Mouse (Mus musculus) c-Kit-positive CD71-positive TER-119-negative erythroid progenitor cells, embryonic 14.5 days (primary cell): ENCODE data around the gene Lrrk1.

Experiments used
- DNase-seq: peaks from one replicate; pipeline ENCODE4 v3.0.0-alpha.2; 2013; ENCODE audit warnings: low read depth

Lrrk1 gene

DNA sequence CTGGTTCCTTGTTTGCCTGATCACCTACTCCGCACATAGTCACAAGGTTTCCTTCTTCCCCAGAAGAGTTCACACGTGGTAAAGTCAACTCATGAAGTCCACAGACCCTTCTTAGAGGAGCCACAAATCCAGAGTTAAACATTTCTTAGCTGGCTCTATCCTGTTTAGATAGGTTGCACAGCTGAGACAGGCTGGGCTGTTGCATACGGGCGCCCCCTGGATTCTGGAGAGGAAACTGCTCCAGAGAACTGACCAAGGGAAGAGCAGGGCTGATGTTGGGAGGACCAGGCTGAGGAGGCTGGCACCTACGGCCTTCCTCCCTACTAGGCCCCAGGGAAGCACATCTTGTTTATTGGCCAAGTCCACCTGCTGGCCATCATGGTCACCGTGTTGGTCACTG, 138.1 kb downstream of the Lrrk1 start:
- DNase-seq, result peak; percentile 65

DNA sequence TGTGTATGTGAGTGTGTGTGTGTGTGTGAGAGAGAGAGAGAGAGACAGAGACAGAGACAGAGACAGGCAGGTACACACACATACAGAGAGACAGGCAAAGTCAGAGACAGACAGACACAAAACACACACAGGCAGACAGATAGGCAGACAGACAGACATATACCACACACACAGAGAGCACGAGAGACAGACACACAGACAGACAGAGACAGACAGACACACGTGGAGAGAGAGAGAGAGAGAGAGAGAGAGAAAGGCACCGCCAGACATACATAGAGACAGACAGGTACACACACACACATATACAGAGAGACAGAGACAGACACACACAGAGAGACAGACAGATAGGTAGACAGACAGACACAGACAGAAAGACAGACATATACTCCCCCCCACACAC, 138.7 kb downstream of the Lrrk1 start:
- DNase-seq, result no peak

DNA sequence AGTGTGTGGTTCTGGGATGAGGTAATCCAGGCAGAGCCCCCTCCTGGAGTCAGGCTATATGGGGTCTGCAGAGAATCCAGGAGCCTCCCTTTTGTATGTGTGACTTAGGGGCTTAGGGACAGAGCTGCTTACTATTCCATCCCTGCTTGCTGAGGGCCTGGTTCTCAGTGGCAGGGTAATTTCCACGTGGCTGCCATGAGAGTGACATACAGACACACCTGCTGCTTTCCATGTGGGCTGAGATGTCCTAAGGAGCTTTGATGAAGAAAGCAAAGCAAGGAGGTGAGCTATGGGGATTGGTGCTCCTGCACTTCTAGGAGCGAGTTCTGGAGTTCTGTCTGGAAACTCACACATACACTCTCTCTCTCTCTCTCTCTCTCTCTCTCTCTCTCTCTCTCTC, 139.1 kb downstream of the Lrrk1 start:
- no peak for DNase-seq

DNA sequence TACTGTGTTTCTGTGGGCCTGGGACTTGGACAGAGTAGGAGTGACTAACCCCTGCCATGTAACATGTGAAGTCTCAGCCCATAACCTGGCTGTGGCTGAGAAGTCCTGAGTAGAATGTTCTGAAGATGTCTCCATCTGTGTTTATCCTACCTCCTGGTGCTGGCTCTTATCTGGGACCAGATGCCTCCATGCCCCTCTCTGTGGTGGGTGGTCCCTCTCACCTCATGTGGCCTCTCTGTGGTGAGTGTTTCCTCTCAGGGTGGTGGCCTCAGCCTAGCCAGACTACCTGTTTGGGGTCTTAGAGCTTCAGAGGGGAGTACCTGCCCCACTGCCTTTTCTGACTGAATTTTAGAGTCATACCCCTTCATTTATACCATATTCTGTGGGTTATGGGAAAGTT, 139.9 kb downstream of the Lrrk1 start:
- no peak for DNase-seq

DNA sequence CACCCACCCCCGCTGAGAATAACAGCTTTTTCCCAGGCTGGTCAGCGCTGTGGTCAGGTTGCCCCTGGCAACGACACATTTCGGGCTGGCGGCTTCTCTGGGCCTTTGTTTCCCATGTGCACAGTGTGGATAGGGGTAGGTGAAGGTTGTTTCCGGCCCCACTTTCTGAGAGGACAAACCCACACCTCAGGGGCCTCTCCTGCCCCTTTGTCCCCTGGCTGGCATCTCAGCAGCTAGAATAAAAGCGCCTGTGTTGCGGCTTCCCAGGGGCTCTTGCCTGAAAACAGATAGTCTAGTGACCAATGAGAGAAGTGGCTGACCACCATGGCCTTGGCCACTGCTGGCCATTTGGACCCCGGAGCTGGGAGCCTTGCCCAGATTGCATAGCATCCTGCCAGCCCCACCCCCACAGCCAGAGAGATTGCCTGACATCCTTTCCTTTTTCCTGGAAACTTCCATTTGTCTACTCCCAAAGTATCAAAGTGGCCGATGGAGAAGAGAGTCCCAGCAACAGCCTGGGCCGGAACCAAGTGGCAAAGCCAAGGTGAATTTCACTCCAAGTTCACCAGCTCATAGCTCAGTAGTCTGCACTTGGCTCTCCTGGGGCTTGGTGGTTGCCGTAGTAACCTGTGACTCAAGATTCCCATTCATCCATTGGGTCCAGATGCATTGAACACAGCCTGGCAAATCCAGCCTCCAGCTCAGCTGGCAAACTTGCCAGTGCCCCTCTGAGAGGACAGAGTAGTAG, 140.7 kb downstream of the Lrrk1 start:
- DNase-seq, result no peak

DNA sequence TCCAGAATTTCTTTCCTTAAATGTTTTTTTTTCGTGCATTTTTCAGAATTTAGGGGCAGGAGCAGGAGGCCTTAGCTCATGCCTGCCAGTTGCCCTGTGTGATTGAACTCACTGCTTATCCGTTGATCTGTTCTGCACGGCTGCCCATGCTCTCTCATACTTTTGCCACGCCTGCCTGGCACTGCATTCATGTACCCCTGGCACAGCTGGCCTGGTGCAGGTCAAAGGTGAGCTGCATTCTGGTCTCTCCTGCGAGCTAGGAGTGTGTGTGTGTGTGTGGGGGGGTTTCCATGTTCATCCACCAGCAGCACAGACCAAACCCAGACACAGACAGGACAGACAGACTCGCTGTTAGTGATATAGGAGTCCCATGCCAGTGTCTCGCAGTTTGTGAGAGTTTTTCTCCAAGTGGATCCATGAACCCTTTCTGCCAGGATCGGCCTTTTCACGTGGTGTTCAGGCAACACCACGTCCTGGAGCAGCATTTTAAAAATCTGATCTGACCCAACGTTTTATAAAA, 141.4 kb downstream of the Lrrk1 start:
- DNase-seq, result no peak

DNA sequence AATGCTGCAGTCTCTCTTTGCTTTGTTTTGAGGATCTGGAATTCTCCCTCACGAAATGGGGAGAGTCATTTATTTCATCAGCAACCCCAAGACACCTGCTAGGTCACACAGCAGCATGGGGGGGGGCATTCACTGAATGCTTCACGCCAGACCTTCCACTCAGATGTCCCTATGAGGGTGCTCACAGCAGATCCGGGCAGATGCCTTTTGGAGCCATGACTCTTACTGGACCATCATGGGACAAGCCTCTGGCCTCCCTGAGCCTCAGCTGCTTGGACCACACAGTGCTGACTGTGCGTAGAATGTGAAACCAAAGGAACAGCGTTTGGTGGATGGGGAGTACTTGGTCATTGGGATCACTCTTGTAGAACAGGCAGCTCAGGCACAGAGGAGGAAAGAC, 142.5 kb downstream of the Lrrk1 start:
- DNase-seq, result no peak

DNA sequence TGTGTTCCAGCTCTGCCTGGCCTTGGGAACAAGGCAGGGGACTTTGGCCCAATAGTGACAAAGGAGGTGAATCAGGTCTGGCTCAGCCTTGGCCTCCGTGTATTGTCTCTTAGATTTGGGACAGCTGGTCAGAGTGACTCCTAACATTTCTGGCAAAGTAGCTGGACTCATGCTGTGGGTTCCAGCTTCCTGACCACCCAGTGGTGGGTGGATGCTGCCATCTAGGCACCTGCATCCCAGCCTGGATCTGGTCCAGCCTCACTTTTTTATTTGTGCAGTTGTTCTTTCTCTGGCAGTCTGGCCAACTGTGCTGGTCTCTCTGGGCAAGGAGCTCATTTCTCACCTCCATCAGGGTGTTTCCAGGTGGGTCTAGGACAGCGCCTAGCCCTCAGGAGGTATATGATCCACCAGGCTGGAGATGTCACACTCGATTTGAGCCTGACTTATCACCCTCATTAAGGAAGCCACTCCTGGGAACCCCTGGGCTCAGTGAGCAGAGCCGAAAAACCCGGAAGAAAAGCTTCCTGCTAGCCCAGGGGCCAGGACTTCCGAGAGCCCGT, 144.3 kb downstream of the Lrrk1 start:
- DNase-seq, result no peak

DNA sequence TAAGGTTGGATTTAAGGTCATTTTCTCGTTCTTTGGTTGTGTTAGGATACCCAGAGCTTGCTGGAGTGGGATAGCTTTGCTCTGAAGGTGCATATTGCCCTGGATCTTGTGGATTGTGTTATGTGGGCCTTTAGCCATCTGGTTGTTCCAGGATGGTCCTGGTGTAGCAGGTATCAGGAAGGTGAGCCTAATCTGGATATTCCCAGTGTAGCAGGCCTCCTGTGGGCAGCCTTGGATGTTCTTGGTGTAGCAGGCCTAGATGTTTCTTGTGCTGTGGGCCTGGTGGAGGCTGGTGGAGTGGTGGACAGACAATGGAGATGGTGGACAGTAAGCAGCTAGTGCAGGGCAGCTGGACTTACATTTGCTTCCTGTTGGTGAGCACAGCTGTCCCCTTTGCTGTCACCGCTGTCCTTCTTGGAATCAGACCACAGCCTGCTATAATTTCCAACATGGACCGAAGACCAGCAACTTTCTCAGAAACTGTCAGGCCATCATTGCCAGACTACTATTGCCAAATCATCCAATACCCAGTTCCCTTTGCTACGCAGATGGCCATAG, 146.2 kb downstream of the Lrrk1 start:
- no peak for DNase-seq

DNA sequence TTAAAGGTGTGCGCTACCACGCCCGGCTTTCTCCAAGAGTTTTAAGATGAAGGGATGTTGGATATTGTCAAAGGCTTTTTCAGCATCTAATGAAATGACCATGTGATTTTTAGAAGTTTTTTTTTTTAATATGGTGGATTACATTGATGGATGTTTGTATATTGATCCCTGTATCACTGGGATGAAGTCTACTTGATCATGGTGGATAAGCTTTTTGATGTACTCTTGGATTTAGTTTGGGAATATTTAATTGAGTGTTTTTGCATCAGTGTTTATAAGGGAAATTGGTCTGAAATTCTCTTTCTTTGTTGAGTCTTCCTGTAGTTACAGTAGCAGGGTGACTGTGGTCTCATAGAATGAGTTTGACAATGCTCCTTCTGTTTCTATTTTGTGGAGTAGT, 150.0 kb downstream of the Lrrk1 start:
- DNase-seq, result no peak

DNA sequence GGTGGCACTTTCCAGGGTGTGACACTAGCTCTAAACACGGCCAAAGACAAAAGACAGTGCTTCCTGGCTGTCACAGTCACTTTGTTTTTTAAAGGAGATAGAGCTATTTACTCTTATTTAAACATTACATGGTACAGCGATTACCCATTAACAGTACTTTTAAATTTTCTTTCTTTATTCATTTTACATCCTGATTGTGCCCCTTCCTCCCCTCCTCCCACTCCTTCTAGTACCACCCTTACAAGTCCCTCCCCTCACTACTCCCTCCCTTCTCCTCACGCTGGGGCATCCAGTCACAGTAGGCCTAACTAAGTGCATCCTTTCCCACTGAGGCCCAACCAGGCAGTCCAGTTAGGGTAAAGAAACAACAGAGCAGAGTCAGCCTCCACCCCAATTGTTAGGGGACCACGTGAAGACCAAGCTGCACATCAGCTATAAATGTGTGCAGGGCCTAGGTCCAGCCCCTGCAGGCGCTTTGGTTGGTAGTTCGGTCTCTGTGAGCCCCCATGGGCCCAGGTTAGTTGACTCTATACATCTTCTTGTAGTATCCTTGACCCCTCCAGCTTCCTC, 154.1 kb downstream of the Lrrk1 start:
- DNase-seq, result no peak

DNA sequence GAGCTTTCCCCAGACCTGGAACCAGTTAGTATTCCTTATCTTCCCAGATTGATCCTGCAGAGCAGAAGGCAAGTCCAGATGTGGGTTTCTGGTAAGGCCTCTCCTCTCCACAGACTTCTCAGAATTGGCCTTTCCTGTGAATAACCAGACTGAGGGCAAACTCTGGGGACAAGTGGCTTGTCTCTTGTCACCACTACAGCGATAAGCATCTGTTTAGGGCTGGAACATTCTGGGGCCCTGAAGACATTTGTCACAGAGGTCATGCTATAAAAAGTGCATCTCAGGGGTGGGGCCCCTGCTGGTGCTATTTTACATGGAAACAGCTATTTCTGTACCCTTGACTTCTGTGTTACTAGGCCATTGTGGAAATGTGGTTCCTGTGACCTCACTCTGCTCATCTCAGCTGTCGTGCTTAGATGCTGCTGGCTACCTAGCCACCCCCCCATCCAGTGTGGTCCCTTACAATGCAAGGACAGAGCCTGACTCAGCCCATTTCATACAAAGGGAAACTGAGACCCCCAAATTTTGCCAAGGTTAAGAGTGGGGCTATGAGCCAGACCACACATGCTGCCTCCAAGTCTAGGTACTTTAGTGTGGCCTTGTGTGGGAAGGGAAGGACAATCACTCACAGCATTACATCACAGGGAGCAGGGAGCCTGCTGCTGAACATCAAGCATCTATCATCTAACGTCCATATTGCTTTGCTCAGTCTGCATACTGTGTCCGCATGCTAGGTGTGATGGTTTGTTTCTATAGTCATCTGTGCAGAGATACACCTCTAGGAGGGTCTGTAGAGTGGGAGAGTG, 154.8 kb downstream of the Lrrk1 start:
- DNase-seq, result peak; percentile 97

DNA sequence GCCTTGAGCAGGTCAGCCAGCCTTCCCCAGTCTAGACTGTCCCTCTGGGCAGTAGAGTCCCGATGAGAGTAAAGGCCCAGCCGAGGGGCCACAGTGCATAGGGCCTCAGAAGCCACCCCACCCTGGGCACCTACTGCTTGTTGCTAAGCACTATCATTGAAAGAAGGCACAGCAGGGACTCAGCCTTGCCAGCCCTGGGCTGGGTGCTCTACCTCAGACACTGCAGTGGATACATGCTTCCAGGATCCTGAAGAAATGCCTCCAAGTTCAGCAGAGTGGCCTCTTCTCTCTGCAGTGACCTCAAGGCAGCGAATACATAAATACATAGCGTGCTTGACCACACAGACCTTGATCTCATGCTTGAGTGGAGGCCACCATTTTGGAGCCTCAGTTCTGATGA, 156.3 kb downstream of the Lrrk1 start:
- no peak for DNase-seq

DNA sequence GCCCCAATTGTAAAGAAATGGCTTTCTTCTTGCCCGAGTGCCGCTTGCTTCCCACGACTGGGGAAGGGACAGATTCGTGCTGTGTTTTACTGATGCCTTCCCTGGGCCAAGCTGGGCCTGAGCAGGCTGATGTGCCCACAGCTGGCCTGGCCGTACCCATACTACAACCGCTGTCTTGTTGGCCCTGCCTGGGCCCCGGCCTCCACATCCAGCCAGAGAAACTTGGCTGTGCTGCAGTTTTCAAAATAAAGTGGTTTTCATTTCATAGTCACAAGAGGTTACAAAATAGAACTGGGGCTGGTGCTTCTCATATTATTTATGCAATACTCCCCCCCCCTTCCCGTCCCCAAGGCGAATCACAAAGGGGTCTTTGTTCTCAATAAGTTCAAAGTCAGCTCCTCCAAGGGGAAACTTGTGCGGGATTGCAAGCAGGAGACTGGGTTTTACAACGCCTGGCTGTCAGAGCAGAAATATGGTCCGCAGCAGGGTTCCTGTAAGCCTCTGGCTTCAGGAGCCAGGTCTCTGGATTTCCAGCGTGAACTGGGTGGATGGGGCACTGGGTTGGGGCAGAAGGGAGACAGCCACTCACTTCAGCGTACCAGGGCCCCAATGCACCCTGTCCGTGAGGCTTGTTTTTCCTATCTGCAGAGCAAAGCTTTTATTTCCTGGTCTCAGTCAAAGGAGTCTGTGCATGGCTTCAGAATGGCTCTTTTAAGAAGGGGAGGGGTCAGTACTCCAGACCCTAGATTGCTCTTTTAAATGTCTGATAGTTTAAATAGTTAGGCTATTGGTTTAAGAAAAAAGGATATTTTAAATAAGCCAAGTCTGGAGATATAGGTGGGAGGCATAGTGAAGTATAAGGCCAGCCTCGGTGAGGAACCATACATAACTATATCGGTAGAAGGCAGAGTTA, 157.3 kb downstream of the Lrrk1 start:
- DNase-seq, result no peak

DNA sequence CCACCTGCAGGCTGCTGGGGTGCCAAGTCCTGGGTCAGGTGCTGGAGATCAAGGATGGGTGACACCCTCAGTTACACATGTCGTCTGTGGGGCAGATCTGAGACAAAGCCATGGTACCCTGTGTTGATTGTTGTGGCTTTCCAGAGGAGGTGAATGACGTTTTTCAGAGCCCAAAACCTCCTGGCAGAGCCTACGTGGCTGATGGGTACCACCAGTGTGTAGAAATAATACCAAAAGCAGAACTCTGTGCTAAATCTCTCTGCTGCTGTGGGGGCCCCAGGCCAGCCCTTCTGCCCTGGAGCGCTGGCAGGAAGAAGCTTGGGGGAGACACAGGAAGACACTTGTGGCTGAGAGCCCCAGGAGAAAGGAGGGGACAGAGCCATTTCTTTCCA, 157.9 kb downstream of the Lrrk1 start:
- no peak for DNase-seq

DNA sequence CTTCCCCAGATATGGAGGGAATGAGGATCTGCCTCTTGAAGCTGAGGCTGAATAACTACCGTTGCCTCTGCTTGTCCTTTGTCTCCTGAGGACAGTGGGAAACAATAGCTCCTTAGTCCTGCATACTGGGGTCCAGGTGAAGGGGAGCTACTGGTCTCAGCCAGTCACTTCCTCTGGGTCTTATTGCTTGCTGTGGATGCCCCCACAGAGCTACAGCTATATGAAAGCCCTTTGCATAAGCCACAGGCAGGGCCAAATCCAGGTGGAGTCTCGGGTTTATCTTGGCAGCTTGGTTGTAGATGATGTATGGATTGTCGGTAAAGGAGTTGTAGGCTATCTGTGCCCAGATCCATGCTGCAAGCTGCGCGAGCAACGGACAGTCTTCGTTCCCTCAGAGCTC, 158.7 kb downstream of the Lrrk1 start:
- no peak for DNase-seq

DNA sequence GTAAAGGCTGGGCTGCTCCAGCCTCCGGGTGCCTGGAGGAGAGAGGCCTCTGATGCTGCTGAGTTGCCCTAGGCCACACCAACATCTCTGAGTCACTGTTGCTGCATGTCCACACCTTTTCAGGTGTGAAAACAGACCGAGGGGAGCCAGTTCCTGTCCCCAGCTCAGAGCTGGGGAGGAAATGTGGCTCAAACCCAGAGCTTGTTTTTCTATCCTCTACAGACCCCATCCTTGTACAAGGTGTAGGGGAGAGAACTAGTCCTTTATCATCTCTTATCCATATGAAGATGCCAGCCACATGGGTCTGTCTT, 159.6 kb downstream of the Lrrk1 start:
- no peak for DNase-seq

DNA sequence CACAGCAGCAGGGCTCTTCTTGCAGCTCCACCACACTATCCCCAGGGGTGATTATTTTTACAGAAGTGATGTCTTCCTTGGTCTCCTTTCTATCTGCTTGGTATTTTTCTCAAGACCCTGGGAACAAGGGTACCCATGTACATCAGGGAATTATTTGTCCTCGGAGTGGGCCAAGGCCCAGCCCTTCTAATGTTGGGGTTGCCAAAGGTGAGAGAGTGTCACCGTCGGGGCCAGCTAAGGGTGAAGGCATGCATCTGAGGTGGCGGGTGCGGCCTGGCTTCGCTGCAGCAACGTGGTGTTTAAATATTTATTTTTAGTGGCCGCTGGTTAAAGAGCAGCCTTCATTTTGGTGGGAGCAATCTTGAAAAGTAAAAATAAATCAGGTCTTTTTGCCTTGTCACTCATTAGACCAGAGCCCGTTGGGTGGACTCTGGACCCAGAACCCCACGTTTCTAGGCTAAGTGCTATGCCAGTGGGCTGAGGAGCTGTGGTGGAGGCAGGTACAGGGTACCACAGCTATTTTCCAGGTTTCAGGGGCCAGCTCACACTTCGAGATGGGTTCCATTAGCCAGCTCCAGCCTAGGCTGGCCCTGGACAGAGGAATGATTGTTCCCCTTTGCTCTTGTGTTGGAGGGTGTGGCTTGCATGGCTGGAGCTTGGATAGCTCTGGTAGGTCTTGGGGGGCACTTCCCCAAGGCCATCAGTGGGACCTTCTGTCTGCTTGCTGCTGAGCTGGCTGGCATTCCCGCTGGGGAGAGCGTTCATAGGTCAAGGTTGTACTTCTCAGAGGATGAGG, 160.1 kb downstream of the Lrrk1 start:
- DNase-seq, result no peak

DNA sequence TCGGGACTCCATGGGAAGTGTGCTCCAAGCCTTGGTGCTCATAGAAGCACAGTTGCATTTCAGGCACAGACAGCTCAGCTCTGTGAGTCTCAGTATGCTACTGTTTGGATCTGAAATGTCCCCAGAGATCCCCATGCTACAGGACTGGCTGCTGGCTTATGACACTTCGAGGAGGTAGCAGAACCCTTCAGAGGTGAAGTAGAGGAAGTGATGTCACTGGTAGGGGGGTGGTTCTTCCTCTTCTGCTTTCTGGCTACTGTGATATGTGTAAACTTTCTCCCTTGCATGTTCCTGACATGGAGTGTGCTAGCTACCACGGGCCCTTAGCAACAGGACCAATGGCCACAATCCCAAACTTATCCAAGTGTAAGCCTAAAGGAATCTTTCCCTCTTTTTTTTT, 162.3 kb downstream of the Lrrk1 start:
- no peak for DNase-seq

DNA sequence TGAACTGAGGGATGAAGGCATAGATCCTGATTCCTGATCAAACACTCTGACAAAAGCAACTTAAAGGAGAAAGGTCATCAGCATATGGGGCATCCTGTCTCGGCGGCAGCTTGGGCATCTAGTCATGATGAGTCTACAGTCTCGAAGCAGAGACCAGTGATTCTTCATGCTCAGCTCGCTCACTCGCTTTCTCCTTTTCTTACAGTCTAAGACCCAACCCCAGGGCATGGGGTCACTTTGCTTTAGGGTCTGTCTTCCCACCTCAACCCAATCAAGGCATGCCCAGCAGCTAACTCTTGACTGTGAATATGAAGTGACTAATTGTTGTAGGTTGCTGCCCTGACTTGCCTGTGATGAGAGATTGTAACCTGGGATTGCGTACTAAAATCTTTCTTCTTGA, 163.6 kb downstream of the Lrrk1 start:
- no peak for DNase-seq

DNA sequence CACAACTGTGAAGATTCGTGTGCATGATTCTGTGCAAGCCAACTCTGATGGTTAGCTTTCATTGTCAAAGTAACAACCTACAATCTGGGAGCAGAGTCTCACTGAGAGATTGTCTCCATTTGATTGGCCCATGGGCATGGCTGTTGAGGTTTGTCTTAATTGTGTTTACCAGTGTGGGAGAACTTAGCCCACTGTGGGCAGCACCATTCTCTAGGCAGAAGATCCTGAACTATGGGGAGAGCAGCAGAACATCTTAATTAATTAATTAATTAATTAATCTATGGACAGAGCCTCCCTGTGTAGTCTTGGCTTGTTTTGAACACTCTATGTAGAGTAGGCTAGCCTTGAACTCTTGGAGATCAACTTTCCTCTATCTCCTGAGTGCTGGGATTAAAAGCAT, 164.4 kb downstream of the Lrrk1 start:
- DNase-seq, result no peak
